17 mouse cellular contexts compared by ENCODE assay signal in genomic region chr2:131807660-131808059, GRCm38 (mm10). TPM values are rescaled to one million over a fixed set of nuclear protein-coding genes. Genes with fewer than 3 reads are reported as not detected.
DNase-seq lines count a peak whose midpoint lies in the region; ATAC-seq and TF ChIP-seq lines count a peak whose summit lies in the region.
"Had no signal": no experiment of that assay in that cellular context is flagged by ENCODE, and none has a peak within 500 bp of the region (broad histone marks: within the 10 kb centered on the region; RNA-seq: fewer than 3 reads in every experiment).

No protein-coding gene starts in this region.

- TF ChIP-seq POLR2A in myocyte (IDR thresholded peaks at IDR 0.05; ENCODE audit: insufficient read length, low read depth): no peak

- ATAC-seq in lung, embryonic 14.5 days (ENCODE audit: insufficient read depth): no peak
- no peak for ATAC-seq in Patski
- ATAC-seq: midbrain, embryonic 15.5 days had no signal

- H3ac ChIP-seq in myocyte (ENCODE audit: control insufficient read depth, insufficient read length): no peak overlapping the region

- no peak overlapping the region for H3K27ac ChIP-seq in heart, embryonic 10.5 days
- no peak overlapping the region for H3K27ac ChIP-seq in lung, embryonic 14.5 days (ENCODE audit: low read depth)
- H3K27ac ChIP-seq: forebrain, embryonic 12.5 days; limb, embryonic 13.5 days; midbrain, embryonic 15.5 days had no signal

- H3K36me3 ChIP-seq in heart, embryonic 10.5 days: no peaks in the 10 kb centered on the region
- H3K36me3 ChIP-seq in lung, embryonic 14.5 days (ENCODE audit: insufficient read depth): no peaks in the 10 kb centered on the region
- no peaks in the 10 kb centered on the region for H3K36me3 ChIP-seq in myocyte (ENCODE audit: control insufficient read depth, insufficient read depth)
- H3K36me3 ChIP-seq: forebrain, embryonic 12.5 days; limb, embryonic 13.5 days; midbrain, embryonic 15.5 days had no signal

- no peaks in the 10 kb centered on the region for H3K79me2 ChIP-seq in myocyte (ENCODE audit: control insufficient read depth, insufficient read depth)

- H3K4me3 ChIP-seq in heart, embryonic 10.5 days: no peak overlapping the region
- no peak overlapping the region for H3K4me3 ChIP-seq in lung, embryonic 14.5 days (ENCODE audit: low read depth, low read length)
- no peak overlapping the region for H3K4me3 ChIP-seq in myocyte
- H3K4me3 ChIP-seq: forebrain, embryonic 12.5 days; limb, embryonic 13.5 days; midbrain, embryonic 15.5 days had no signal

- 0 out of 2 replicates have a peak, but pooled peaks cover 6% of the 10 kb centered on the region for H3K27me3 ChIP-seq in heart, embryonic 10.5 days (ENCODE audit: insufficient read depth, poor library complexity, severe bottlenecking)
- no peaks in the 10 kb centered on the region for H3K27me3 ChIP-seq in lung, embryonic 14.5 days (ENCODE audit: insufficient read depth, low read length)
- H3K27me3 ChIP-seq in Patski (no peaks in the 10 kb centered on the region), myocyte (ENCODE audit: control insufficient read depth, insufficient read depth, insufficient read length) (no peaks in the 10 kb centered on the region)
- H3K27me3 ChIP-seq: midbrain, embryonic 15.5 days had no signal

- no peak overlapping the region for H3K9ac ChIP-seq in lung, embryonic 14.5 days
- H3K9ac ChIP-seq: forebrain, embryonic 12.5 days; limb, embryonic 13.5 days; midbrain, embryonic 15.5 days had no signal

- peak; percentile 73 for DNase-seq in heart, embryonic 10.5 days (ENCODE audit: low spot score)
- DNase-seq in heart, postnatal 10 days: no peak
- DNase-seq in lung, embryonic 14.5 days: no peak
- no peak for DNase-seq in lung, postnatal 36 days
- DNase-seq in Patski (ENCODE audit: low read depth, low spot score) (no peak), MN1 (ENCODE audit: low spot score) (no peak)
- DNase-seq: kidney, adult 11 months; lung, postnatal 14 days; right cerebral cortex, postnatal 4 days had no signal

- no peak overlapping the region for H3K4me2 ChIP-seq in lung, embryonic 14.5 days
- peak overlapping the region; percentile 24 for H3K4me2 ChIP-seq in myocyte (ENCODE audit: low read depth)
- H3K4me2 ChIP-seq: forebrain, embryonic 12.5 days; limb, embryonic 13.5 days; midbrain, embryonic 15.5 days had no signal

- in situ Hi-C loops in Patski (cut with MboI; ENCODE audit: low pct_unique_long_range_greater_than_20kb): no loop called here

- CTCF ChIA-PET in Patski (lab: Charles Lee): interaction anchor here (0.9 to 1.4 kb wide), 2 partner anchors 263 to 278 kb away, joined by 3 to 7 read pairs; no protein-coding TSS in a partner anchor

- TF ChIP-seq CTCF in lung, embryonic 14.5 days (IDR thresholded peaks at IDR 0.05; ENCODE audit: low read depth): peak; percentile 52
- TF ChIP-seq CTCF in Patski (IDR thresholded peaks at IDR 0.05): peak; percentile 53

- WGBS in heart, embryonic 10.5 days: 58% methylated on average over 11 of the region's 11 CpGs
- 62% methylated on average over 11 of the region's 11 CpGs for WGBS in lung, embryonic 14.5 days

- POLR2A ChIA-PET in Patski (lab: Charles Lee): interaction anchor here (0.6 kb wide), 2 partner anchors 152 to 768 kb away, joined by 3 to 7 read pairs; no protein-coding TSS in a partner anchor

- 0 out of 2 replicates have a peak, but pooled peaks cover 2% of the 10 kb centered on the region for H3K4me1 ChIP-seq in heart, embryonic 10.5 days
- no peaks in the 10 kb centered on the region for H3K4me1 ChIP-seq in lung, embryonic 14.5 days (ENCODE audit: insufficient read depth)
- H3K4me1 ChIP-seq: midbrain, embryonic 15.5 days had no signal

- intact Hi-C loops in heart, postnatal 10 days (cut with DNase I): no loop called here

- no peaks in the 10 kb centered on the region for H3K9me3 ChIP-seq in heart, embryonic 10.5 days
- no peaks in the 10 kb centered on the region for H3K9me3 ChIP-seq in lung, embryonic 14.5 days (ENCODE audit: low read depth, low read length)
- H3K9me3 ChIP-seq: forebrain, embryonic 12.5 days; limb, embryonic 13.5 days; midbrain, embryonic 15.5 days had no signal

TF ChIP-seq in myocyte, 11 proteins besides CTCF, POLR2A, EP300 and RAD21:
- TF ChIP-seq TCF3 (IDR thresholded peaks at IDR 0.05; ENCODE audit: insufficient read length, low read depth): no peak
- no peak for TF ChIP-seq TCF12 (IDR thresholded peaks at IDR 0.05; ENCODE audit: insufficient read depth, poor library complexity, severe bottlenecking)
- no peak for TF ChIP-seq MAX (IDR thresholded peaks at IDR 0.05; ENCODE audit: low read depth)
- TF ChIP-seq USF1 (IDR thresholded peaks at IDR 0.05; ENCODE audit: low read depth): no peak
- no peak for TF ChIP-seq REST (IDR thresholded peaks at IDR 0.05; ENCODE audit: insufficient read depth, insufficient read length)
- TF ChIP-seq CEBPB (IDR thresholded peaks at IDR 0.05; ENCODE audit: insufficient read depth, poor library complexity, severe bottlenecking): no peak
- no peak for TF ChIP-seq MYOD1 (IDR thresholded peaks at IDR 0.05; ENCODE audit: control insufficient read depth in 1 of 3, insufficient read length in 2 of 3, low read depth in 2 of 3)
- TF ChIP-seq E2F4 (IDR thresholded peaks at IDR 0.05; ENCODE audit: insufficient read depth): no peak
- no peak for TF ChIP-seq SRF (IDR thresholded peaks at IDR 0.05; ENCODE audit: control insufficient read depth, insufficient read length, low read depth)
- TF ChIP-seq MYOG (IDR thresholded peaks at IDR 0.05; ENCODE audit: control insufficient read depth in 1 of 3, insufficient read depth in 1 of 3, insufficient read length in 2 of 3, low read depth in 2 of 3): no peak
- TF ChIP-seq POLR2AphosphoS2 (IDR thresholded peaks at IDR 0.05; ENCODE audit: insufficient read length, low read depth): no peak

RNA-seq across cellular contexts. Expression of gene Erv3, which starts 51.9 kb away (rescaled TPM):
- polyA plus RNA-seq in heart, embryonic 10.5 days (2016; fragmentation: Nextera tagmentation; extraction: Ambion mirVana): not detected in 2 replicates
- total RNA-seq in heart, postnatal 10 days (2021): not detected
- not detected in 2 replicates for polyA plus RNA-seq in lung, embryonic 14.5 days (2014; fragmentation: Nextera tagmentation; extraction: Ambion mirVana)
- polyA plus RNA-seq in Patski (2021) (not detected), myocyte (2012; fragmentation: generic; extraction: Trizol) (0.01 TPM)
- total RNA-seq: common myeloid progenitor, adult 5-6 weeks; ES-E14; heart, postnatal 25 days had no signal
- polyA plus RNA-seq: forebrain, embryonic 12.5 days; limb, embryonic 13.5 days; midbrain, embryonic 15.5 days; stomach, embryonic 14.5 days had no signal
